Mouse (Mus musculus): ENCODE measurements at regions not wholly inside any gene's neighbourhood (a gene's known extent, or its start where the extent isn't known, plus 50 kb on each side); places are given as distances from the start of the nearest gene placed in this dataset.

DNA sequence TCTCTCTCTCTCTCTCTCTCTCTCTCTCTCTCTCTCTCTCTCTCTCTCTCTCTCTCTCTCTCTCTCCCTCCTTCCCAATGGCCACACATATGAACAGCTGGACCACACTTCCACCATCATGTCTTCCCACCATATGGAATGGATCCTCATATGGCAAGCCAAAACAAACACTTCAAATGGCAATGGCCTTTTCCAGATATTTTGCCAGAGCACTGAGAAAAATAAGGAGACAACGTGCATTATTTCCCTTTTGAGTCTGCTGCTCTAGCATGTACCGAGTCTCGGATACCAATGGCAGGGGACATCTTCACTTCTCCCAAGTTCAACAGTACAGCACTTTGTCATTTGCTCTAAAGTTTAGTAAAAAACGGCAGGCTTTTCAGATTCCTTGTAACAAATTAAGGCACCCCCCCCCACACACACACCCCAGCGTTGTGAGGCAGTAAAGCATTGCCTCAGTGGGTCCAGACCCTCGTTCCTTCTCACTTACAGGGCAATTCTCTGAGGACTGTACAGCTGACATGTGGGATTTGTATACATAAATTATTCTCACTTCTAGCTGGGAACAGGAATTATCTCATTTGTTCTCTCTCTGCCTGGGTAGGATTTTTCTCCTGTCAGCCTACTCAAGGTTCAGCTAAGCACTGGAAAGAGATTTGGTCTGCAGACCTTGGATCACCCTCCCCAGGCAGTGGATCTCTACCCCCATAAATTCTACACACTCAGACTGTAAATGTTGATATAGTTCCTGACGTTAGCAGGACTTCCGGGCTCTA, 100.8 kb upstream of the Kctd3 start:
- Histone ChIP-seq H3K27ac (replicated peaks in 1 of 2; ENCODE audit: control insufficient read depth in 1 of 2, insufficient read depth in 1 of 2, low read depth in 2 of 2, low read length in 2 of 2) (no peak overlapping the region), H3K9ac (ENCODE audit: low read length) (no peak overlapping the region), H3K4me1 (ENCODE audit: control insufficient read depth in 2 of 2, insufficient read depth in 2 of 2, low read length in 2 of 2) (no peaks in the 10 kb centered on the region), H3K4me3 (ENCODE audit: control insufficient read depth in 1 of 2, insufficient read depth in 1 of 2, low read depth in 1 of 2, low read length in 2 of 2) (no peak overlapping the region), H3K36me3 (ENCODE audit: control insufficient read depth, insufficient read depth, low read length) (no peaks in the 10 kb centered on the region), H3K9me3 (ENCODE audit: control insufficient read depth, low read length) (no peaks in the 10 kb centered on the region), H3K27me3 (ENCODE audit: control insufficient read depth, insufficient read depth, low read length) (no peaks in the 10 kb centered on the region), H3K4me2 (ENCODE audit: low read length) (no peak overlapping the region)
- 74% methylated on average over 8 of the region's 8 CpGs for WGBS
- no peak for ATAC-seq (ENCODE audit: insufficient number of reproducible peaks, insufficient read depth, low FRiP score, low read depth)

DNA sequence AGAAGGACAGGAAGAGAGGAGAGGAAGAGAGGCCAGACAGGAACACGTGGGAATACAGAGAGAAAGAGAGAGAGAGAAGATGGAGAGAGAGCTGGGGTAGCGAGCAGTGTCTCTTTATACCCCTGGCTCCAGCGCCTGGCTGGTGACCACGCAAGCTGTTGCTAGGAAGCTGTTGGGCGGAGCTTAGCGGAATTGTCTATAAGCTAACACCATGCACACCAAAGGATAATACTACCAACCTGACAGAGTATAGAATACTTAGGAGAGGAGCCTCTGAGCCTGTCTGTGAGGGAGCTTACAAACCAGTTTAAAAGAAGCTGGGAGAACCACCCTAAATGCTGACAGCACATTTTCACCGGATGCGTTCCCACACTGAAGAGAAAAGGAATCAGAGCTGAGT, 100.2 kb upstream of the Kctd3 start:
- Histone ChIP-seq H3K9ac (ENCODE audit: low read length) (no peak overlapping the region), H3K9me3 (ENCODE audit: control insufficient read depth, low read length) (no peaks in the 10 kb centered on the region), H3K4me3 (ENCODE audit: control insufficient read depth in 1 of 2, insufficient read depth in 1 of 2, low read depth in 1 of 2, low read length in 2 of 2) (no peak overlapping the region), H3K4me1 (ENCODE audit: control insufficient read depth in 2 of 2, insufficient read depth in 2 of 2, low read length in 2 of 2) (no peaks in the 10 kb centered on the region), H3K36me3 (ENCODE audit: control insufficient read depth, insufficient read depth, low read length) (no peaks in the 10 kb centered on the region), H3K4me2 (ENCODE audit: low read length) (no peak overlapping the region), H3K27ac (replicated peaks in 1 of 2; ENCODE audit: control insufficient read depth in 1 of 2, insufficient read depth in 1 of 2, low read depth in 2 of 2, low read length in 2 of 2) (no peak overlapping the region), H3K27me3 (ENCODE audit: control insufficient read depth, insufficient read depth, low read length) (no peaks in the 10 kb centered on the region)
- no peak for ATAC-seq (ENCODE audit: insufficient number of reproducible peaks, insufficient read depth, low FRiP score, low read depth)
- WGBS: 64% methylated on average over 8 of the region's 8 CpGs

DNA sequence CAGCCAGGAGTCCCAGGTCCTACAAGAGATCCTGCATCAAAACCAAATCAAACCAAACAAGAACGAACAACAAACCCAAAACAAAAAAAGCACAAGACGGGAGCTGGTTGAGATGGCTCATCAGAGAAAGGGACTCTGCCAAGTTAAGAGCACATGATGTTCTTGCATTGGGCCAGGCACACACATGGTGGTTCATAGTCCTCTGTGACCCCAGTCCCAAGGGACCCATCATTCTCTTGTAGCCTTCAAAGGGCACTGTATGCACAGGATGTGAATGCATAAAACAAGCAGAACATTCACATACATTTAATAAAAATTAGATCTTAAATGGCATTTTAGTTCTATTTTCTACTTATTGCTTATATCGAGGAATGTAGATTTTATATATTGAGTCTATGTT, 99.5 kb upstream of the Kctd3 start:
- no peak for ATAC-seq (ENCODE audit: insufficient number of reproducible peaks, insufficient read depth, low FRiP score, low read depth)
- H3K27ac ChIP-seq (replicated peaks in 1 of 2; ENCODE audit: control insufficient read depth in 1 of 2, insufficient read depth in 1 of 2, low read depth in 2 of 2, low read length in 2 of 2): no peak overlapping the region
- H3K27me3 ChIP-seq (ENCODE audit: control insufficient read depth, insufficient read depth, low read length): no peaks in the 10 kb centered on the region
- H3K9ac ChIP-seq (ENCODE audit: low read length): no peak overlapping the region
- no peaks in the 10 kb centered on the region for H3K4me1 ChIP-seq (ENCODE audit: control insufficient read depth in 2 of 2, insufficient read depth in 2 of 2, low read length in 2 of 2)
- no peak overlapping the region for H3K4me2 ChIP-seq (ENCODE audit: low read length)
- 87% methylated on average over 3 of the region's 3 CpGs for WGBS
- no peak overlapping the region for H3K4me3 ChIP-seq (ENCODE audit: control insufficient read depth in 1 of 2, insufficient read depth in 1 of 2, low read depth in 1 of 2, low read length in 2 of 2)
- no peaks in the 10 kb centered on the region for H3K9me3 ChIP-seq (ENCODE audit: control insufficient read depth, low read length)
- H3K36me3 ChIP-seq (ENCODE audit: control insufficient read depth, insufficient read depth, low read length): no peaks in the 10 kb centered on the region

DNA sequence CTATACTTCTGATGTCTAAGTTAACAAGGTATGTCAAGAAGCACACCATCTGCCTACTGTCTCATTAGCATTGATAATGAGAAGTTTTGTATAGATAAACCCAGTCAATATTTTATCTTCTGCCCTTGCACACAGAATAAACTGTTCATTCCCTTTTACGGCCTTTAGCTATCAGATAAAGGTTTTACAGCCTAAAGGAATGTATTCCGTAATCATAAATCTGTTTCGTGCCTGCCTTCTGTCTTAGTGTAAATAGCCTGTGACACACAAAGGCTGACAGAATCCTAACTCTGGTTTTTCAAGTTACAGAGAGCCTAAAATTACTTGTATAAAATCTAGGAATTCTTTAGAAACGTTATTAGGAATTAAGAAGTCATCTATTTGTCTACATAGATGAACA, 97.6 kb upstream of the Kctd3 start:
- 72% methylated on average over 4 of the region's 4 CpGs for WGBS
- no peak overlapping the region for H3K4me3 ChIP-seq (ENCODE audit: control insufficient read depth in 1 of 2, insufficient read depth in 1 of 2, low read depth in 1 of 2, low read length in 2 of 2)
- ATAC-seq (ENCODE audit: insufficient number of reproducible peaks, insufficient read depth, low FRiP score, low read depth): no peak
- no peak overlapping the region for H3K4me2 ChIP-seq (ENCODE audit: low read length)
- no peak overlapping the region for H3K9ac ChIP-seq (ENCODE audit: low read length)
- no peaks in the 10 kb centered on the region for H3K27me3 ChIP-seq (ENCODE audit: control insufficient read depth, insufficient read depth, low read length)
- no peaks in the 10 kb centered on the region for H3K4me1 ChIP-seq (ENCODE audit: control insufficient read depth in 2 of 2, insufficient read depth in 2 of 2, low read length in 2 of 2)
- no peak overlapping the region for H3K27ac ChIP-seq (replicated peaks in 1 of 2; ENCODE audit: control insufficient read depth in 1 of 2, insufficient read depth in 1 of 2, low read depth in 2 of 2, low read length in 2 of 2)
- no peaks in the 10 kb centered on the region for H3K9me3 ChIP-seq (ENCODE audit: control insufficient read depth, low read length)
- no peaks in the 10 kb centered on the region for H3K36me3 ChIP-seq (ENCODE audit: control insufficient read depth, insufficient read depth, low read length)

DNA sequence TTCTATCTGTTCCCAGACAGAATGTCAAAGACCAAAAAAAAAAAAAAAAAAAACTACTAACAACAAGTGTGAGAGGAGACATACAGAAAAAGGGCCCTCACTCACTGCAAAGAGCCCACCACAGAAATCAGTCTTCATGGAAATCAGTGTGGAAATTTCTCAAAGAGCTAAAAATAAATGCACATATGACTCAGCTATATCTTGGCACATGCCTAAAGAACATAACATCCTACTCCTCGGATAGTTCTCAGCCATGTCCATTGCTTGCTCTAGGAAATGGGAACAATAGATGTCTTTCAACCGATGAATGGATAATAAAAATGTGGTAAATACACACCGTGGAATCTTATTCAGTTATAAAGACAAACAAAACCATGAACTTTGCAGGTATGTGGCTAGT, 95.1 kb upstream of the Kctd3 start:
- ATAC-seq (ENCODE audit: insufficient number of reproducible peaks, insufficient read depth, low FRiP score, low read depth): no peak
- H3K4me2 ChIP-seq (ENCODE audit: low read length): no peak overlapping the region
- H3K27me3 ChIP-seq (ENCODE audit: control insufficient read depth, insufficient read depth, low read length): no peaks in the 10 kb centered on the region
- no peak overlapping the region for H3K9ac ChIP-seq (ENCODE audit: low read length)
- H3K27ac ChIP-seq (replicated peaks in 1 of 2; ENCODE audit: control insufficient read depth in 1 of 2, insufficient read depth in 1 of 2, low read depth in 2 of 2, low read length in 2 of 2): no peak overlapping the region
- H3K36me3 ChIP-seq (ENCODE audit: control insufficient read depth, insufficient read depth, low read length): no peaks in the 10 kb centered on the region
- 58% methylated on average over 3 of the region's 3 CpGs for WGBS
- H3K9me3 ChIP-seq (ENCODE audit: control insufficient read depth, low read length): no peaks in the 10 kb centered on the region
- no peak overlapping the region for H3K4me3 ChIP-seq (ENCODE audit: control insufficient read depth in 1 of 2, insufficient read depth in 1 of 2, low read depth in 1 of 2, low read length in 2 of 2)
- no peaks in the 10 kb centered on the region for H3K4me1 ChIP-seq (ENCODE audit: control insufficient read depth in 2 of 2, insufficient read depth in 2 of 2, low read length in 2 of 2)

DNA sequence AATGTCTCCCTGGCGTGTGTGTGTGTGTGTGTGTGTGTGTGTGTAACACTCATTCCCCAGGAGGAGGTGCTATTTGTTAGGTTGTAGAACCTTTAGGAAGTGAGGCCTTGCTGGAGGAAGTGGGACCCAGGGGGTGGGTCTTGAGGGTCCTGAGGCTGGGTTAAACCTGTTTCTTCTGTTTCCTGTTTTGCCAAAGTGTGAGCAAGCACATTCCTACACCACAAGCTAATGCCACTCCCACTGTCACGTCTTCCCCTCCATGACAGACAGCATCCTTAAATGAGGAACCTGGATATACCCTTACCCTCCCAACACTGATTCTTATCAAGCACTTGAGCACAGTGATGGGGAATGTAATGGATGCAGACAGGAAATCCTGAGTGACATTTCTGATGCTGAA, 91.5 kb upstream of the Kctd3 start:
- H3K36me3 ChIP-seq (ENCODE audit: control insufficient read depth, insufficient read depth, low read length): no peaks in the 10 kb centered on the region
- H3K4me3 ChIP-seq (ENCODE audit: control insufficient read depth in 1 of 2, insufficient read depth in 1 of 2, low read depth in 1 of 2, low read length in 2 of 2): no peak overlapping the region
- WGBS: 69% methylated on average over 2 of the region's 2 CpGs
- H3K27ac ChIP-seq (replicated peaks in 1 of 2; ENCODE audit: control insufficient read depth in 1 of 2, insufficient read depth in 1 of 2, low read depth in 2 of 2, low read length in 2 of 2): no peak overlapping the region
- no peaks in the 10 kb centered on the region for H3K27me3 ChIP-seq (ENCODE audit: control insufficient read depth, insufficient read depth, low read length)
- H3K4me2 ChIP-seq (ENCODE audit: low read length): no peak overlapping the region
- H3K4me1 ChIP-seq (ENCODE audit: control insufficient read depth in 2 of 2, insufficient read depth in 2 of 2, low read length in 2 of 2): no peaks in the 10 kb centered on the region
- no peak for ATAC-seq (ENCODE audit: insufficient number of reproducible peaks, insufficient read depth, low FRiP score, low read depth)
- no peaks in the 10 kb centered on the region for H3K9me3 ChIP-seq (ENCODE audit: control insufficient read depth, low read length)
- no peak overlapping the region for H3K9ac ChIP-seq (ENCODE audit: low read length)

DNA sequence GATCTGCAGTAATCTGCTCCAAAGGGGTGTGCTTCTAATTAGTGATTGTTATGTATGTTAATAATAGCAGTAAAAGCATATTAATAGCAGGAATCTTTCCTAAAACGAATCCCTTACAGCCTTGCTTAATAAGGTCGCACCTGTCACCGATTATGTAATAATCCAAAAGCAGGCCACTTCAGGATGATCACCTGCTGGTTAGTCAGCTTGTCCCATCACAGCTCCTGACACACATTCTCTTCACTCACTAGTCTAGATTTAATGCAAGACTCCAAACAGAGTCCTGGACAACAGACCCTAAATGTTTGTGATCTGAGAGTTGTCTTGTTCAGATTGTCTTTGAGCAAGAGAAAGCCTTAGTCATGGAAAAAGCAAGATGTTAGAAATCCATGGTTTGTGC, 85.2 kb upstream of the Kctd3 start:
- H3K27me3 ChIP-seq (ENCODE audit: control insufficient read depth, insufficient read depth, low read length): no peaks in the 10 kb centered on the region
- H3K27ac ChIP-seq (replicated peaks in 1 of 2; ENCODE audit: control insufficient read depth in 1 of 2, insufficient read depth in 1 of 2, low read depth in 2 of 2, low read length in 2 of 2): no peak overlapping the region
- H3K36me3 ChIP-seq (ENCODE audit: control insufficient read depth, insufficient read depth, low read length): no peaks in the 10 kb centered on the region
- H3K4me1 ChIP-seq (ENCODE audit: control insufficient read depth in 2 of 2, insufficient read depth in 2 of 2, low read length in 2 of 2): no peaks in the 10 kb centered on the region
- no peaks in the 10 kb centered on the region for H3K9me3 ChIP-seq (ENCODE audit: control insufficient read depth, low read length)
- H3K4me3 ChIP-seq (ENCODE audit: control insufficient read depth in 1 of 2, insufficient read depth in 1 of 2, low read depth in 1 of 2, low read length in 2 of 2): no peak overlapping the region
- WGBS: 83% methylated on average over 3 of the region's 3 CpGs
- H3K4me2 ChIP-seq (ENCODE audit: low read length): no peak overlapping the region
- H3K9ac ChIP-seq (ENCODE audit: low read length): no peak overlapping the region
- no peak for ATAC-seq (ENCODE audit: insufficient number of reproducible peaks, insufficient read depth, low FRiP score, low read depth)

DNA sequence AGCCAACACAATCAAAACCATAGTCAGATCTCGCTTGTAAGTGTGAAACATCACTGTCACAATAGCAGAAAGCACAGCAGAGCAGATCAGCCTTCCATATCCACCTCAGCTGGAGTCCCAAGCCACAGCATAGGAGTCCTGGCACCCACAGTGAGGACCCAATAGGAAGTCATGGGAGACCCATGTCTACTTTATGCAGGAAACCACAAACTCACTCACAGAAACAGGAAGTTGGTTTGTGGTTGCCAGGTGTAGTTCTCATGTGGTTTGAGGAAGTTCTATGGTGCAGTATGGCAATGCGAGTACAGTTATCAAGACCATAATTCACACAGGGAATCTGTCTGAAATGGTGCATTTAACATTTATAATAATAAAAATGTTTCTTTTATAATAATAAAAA, 77.6 kb upstream of the Kctd3 start:
- WGBS: 75% methylated on average over 2 of the region's 2 CpGs
- no peak for ATAC-seq (ENCODE audit: insufficient number of reproducible peaks, insufficient read depth, low FRiP score, low read depth)

More for the DNA sequence above, 77.6 kb upstream of the Kctd3 start:
- Histone ChIP-seq H3K27me3 (ENCODE audit: control insufficient read depth, insufficient read depth, low read length) (no peaks in the 10 kb centered on the region), H3K9ac (ENCODE audit: low read length) (no peak overlapping the region), H3K4me1 (ENCODE audit: control insufficient read depth in 2 of 2, insufficient read depth in 2 of 2, low read length in 2 of 2) (peaks cover 0 to 2% of the 10 kb centered on the region in 2 experiments; a peak in 1 of 4 replicates), H3K9me3 (ENCODE audit: control insufficient read depth, low read length) (peaks cover 12% of the 10 kb centered on the region; the same call in 1 of the 2 replicates), H3K4me3 (ENCODE audit: control insufficient read depth in 1 of 2, insufficient read depth in 1 of 2, low read depth in 1 of 2, low read length in 2 of 2) (no peak overlapping the region), H3K4me2 (ENCODE audit: low read length) (no peak overlapping the region), H3K27ac (replicated peaks in 1 of 2; ENCODE audit: control insufficient read depth in 1 of 2, insufficient read depth in 1 of 2, low read depth in 2 of 2, low read length in 2 of 2) (no peak overlapping the region), H3K36me3 (ENCODE audit: control insufficient read depth, insufficient read depth, low read length) (no peaks in the 10 kb centered on the region)

All from heart, embryonic 14.5 days (tissue).